Mouse (Mus musculus) neural tube, embryonic 14.5 days (tissue): Measurements from ENCODE around the gene Ifi35. TPM values are rescaled to one million over a fixed set of nuclear protein-coding genes. Genes with fewer than 3 reads are reported as not detected.

Experiments used
- ATAC-seq: fragments of 200-750 bp; cut with Nextera tagmentation; 2 replicates; pipeline ENCODE4 v1.8.0; 2017; ENCODE audit warnings: low read depth, mild to moderate bottlenecking, moderate TSS enrichment, moderate library complexity
- H3K27ac ChIP-seq: fragments of 300-500 bp; sonication (generic); 2 replicates; pipeline ENCODE4 v1.5.1; 2014; ENCODE audit warnings: low read depth, mild to moderate bottlenecking, control low read depth, low read length, moderate library complexity, mixed read lengths
- H3K27me3 ChIP-seq: fragments of 300-500 bp; sonication (generic); 2 replicates; pipeline ENCODE4 v1.6.1; 2014; ENCODE audit warnings: low read length; ENCODE audit not compliant: control insufficient read depth, insufficient read depth
- H3K36me3 ChIP-seq: fragments of 300-500 bp; sonication (generic); 2 replicates; pipeline ENCODE4 v1.6.1; 2014; ENCODE audit warnings: low read length, mixed read lengths; ENCODE audit not compliant: control insufficient read depth, insufficient read depth
- H3K4me1 ChIP-seq: fragments of 300-500 bp; sonication (generic); 2 replicates; pipeline ENCODE4 v1.6.1; 2014; ENCODE audit warnings: low read length; ENCODE audit not compliant: control insufficient read depth, insufficient read depth
- H3K4me2 ChIP-seq: fragments of 300-500 bp; sonication (generic); 2 replicates; pipeline ENCODE4 v1.6.1; 2014; ENCODE audit warnings: mild to moderate bottlenecking, low read depth, low read length, control low read depth
- H3K4me3 ChIP-seq: fragments of 300-500 bp; sonication (generic); 2 replicates; pipeline ENCODE4 v1.5.1; 2014; ENCODE audit warnings: low read depth, low read length, control low read depth, mixed read lengths
- H3K9ac ChIP-seq: fragments of 300-500 bp; sonication (generic); replicated peaks from 2 replicates; pipeline ENCODE4 v1.6.1; 2014; ENCODE audit warnings: low read depth, mild to moderate bottlenecking, control low read depth, low read length, mixed read lengths
- H3K9me3 ChIP-seq: fragments of 300-500 bp; sonication (generic); 2 replicates; pipeline ENCODE4 v1.6.1; 2016; ENCODE audit warnings: low read length; ENCODE audit not compliant: control insufficient read depth
- WGBS: fragments of 180-500 bp; shearing (Covaris S2); extraction: QIAGEN DNeasy Blood & Tissue Kit; methylation state at CpG from one replicate; pipeline ENCODE4 v1.1.7; 2014; 5-methylcytosine and 5-hydroxymethylcytosine counted together
- polyA plus RNA-seq: library from polyadenylated mRNA; unstranded; fragments of >200 nt; fragmentation: Nextera tagmentation; extraction: Ambion mirVana; gene quantifications from 2 replicates; pipeline ENCODE4 v1.2.1, GENCODE M21; 2014

Ifi35 gene
- polyA plus RNA-seq, result 1.4 and 2.0 TPM in 2 replicates

DNA sequence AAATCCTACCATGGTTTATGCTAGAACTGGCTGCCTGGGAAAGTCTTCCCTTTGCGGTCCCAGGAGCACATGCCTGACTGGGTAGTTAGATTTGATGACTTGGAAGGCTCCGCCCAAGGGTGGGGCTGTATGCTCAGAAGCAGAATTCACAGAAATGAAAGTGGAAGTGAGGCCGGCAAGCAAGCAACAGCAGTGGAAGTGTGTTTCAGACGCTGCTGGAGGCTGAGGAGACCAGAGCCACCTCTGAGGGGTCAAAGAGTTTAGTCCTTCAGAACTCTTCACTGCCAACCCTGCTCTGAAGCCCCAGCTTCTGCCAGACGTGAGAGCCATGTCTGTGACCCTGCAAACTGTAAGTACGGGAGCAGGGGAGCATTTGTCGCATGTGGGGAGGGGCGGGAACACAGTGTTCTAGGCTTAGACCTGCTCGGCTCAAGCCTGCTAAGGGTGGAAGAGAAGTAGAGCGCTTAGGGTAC, at the start of gene Ifi35:
Gene Ifi35 (plus strand): TSS at position 134 of the 473 bp plus-strand sequence.
- Histone ChIP-seq H3K27ac (no peak within 1 kb of the TSS), H3K9ac (no peak within 1 kb of the TSS), H3K4me3 (no peak within 1 kb of the TSS), H3K4me2 (0 out of 2 replicates have a peak within 1 kb of the TSS, but pooled peaks have one; percentile 0), H3K27me3 (no peaks in the 10 kb centered on the region), H3K4me1 (peaks cover 11% of the 10 kb centered on the region), H3K36me3 (peaks cover 18% of the 10 kb centered on the region), H3K9me3 (no peaks in the 10 kb centered on the region)
- 39% methylated on average over 10 of the region's 10 CpGs for WGBS
- no peak for ATAC-seq

DNA sequence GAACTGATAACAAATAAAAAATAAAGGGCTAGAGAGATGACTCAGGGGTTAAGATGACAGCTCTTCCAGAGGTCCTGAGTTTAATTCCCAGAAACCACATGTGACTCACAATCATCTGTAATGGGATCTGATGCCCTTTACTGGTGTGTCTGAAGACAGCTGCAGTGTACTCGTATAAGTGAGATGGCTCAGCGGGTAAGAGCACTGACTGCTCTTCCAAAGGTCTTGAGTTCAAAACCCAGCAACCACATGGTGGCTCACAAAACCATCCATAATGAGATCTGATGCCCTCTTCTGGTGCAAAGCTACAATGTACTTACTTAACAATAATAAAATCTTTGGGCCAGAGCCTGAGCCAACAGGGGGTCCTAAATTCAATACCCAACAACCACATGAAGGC, 32.9 kb upstream of the Ifi35 start:
- Histone ChIP-seq H3K36me3 (peaks cover 17% of the 10 kb centered on the region; the same call in 1 of the 2 replicates), H3K9me3 (no peaks in the 10 kb centered on the region), H3K9ac (no peak overlapping the region), H3K27me3 (no peaks in the 10 kb centered on the region), H3K4me3 (no peak overlapping the region), H3K4me1 (peaks cover 5% of the 10 kb centered on the region; the same call in 1 of the 2 replicates), H3K27ac (no peak overlapping the region), H3K4me2 (no peak overlapping the region)
- no peak for ATAC-seq
- 87% methylated on average over 2 of the region's 2 CpGs for WGBS

DNA sequence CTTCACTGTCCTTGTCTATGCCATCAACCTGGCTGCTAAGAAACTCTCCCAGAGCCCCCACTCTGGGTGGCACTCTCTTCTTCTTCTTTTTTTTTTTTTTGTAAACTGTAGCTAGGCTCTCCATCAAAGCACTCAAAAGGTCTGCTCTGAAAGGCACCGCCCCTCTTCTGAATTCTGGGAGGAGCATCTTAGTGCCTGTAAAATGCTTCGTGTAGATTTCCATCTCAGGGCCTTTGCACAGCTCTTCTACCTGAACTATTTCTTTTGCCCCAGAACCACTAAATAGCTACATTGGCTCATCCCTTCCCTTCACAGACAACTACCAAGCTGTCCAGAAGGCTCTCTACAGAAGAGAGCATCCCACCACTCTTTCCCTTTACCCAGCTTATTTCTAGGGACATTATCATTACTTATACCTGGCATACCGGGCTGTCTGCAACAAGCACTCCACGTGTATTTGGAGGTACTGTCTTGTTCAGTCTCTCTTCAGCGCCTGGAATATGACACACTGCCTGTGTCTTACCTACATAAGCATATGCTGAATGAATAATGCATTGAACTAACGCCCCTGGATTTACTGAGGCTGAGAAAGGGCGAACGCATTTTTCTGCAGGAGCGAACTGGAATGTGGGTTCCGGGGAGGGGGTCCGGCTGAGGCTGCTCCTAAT, 31.6 kb upstream of the Ifi35 start:
- peak overlapping the region; percentile 77 for H3K4me3 ChIP-seq
- peaks cover 11% of the 10 kb centered on the region; the same call in 1 of the 2 replicates for H3K36me3 ChIP-seq
- H3K27ac ChIP-seq, result peak overlapping the region; percentile 85
- 1% methylated on average over 11 of the region's 11 CpGs for WGBS
- peaks cover 5% of the 10 kb centered on the region; the same call in 1 of the 2 replicates for H3K4me1 ChIP-seq
- peak overlapping the region; percentile 74 for H3K9ac ChIP-seq
- peak overlapping the region; percentile 75 for H3K4me2 ChIP-seq
- H3K9me3 ChIP-seq, result no peaks in the 10 kb centered on the region
- ATAC-seq, result peak; percentile 49; the same call in 1 of the 2 replicates
- H3K27me3 ChIP-seq, result no peaks in the 10 kb centered on the region

DNA sequence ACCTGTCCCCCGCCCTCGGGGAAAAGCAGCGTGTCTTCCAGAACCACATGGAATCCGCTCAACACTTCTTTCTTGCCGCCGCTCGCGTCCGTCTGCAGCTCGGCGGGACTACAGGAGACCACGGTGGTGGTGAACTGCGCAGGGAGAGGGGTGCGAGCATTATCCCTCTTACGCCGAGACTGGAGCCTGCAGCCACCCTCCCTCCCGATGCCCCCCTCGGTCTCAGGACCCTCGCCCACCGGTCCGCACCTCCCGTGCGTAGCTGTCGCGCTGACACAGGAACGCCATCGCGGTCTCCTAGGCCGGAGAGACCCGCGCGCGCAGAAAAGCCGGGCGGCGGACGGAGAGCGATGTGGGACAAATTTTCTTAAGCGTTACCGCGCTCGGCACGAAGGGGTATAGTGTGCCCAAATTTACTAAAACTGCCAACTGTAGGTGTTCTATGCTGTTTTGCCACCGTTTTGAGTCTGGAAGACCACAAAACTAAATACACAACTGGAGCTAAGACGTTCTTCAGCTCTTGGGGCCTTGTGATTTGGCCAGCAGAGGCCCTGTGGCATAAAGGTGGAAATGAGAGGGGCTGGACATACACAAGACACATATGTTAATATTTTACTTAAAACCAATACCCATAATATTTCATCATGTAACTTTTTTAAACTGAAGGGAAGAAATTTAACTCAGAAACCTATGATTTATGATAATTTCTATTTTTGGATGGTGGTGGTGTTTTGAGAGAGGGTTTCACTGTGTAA, 30.9 kb upstream of the Ifi35 start, which contains the start of gene Aarsd1:
Gene Aarsd1 (minus strand): TSS at position 515 of the 755 bp plus-strand sequence.
- ATAC-seq, result peak; percentile 80
- H3K36me3 ChIP-seq, result peaks cover 5% of the 10 kb centered on the region; the same call in 1 of the 2 replicates

DNA sequence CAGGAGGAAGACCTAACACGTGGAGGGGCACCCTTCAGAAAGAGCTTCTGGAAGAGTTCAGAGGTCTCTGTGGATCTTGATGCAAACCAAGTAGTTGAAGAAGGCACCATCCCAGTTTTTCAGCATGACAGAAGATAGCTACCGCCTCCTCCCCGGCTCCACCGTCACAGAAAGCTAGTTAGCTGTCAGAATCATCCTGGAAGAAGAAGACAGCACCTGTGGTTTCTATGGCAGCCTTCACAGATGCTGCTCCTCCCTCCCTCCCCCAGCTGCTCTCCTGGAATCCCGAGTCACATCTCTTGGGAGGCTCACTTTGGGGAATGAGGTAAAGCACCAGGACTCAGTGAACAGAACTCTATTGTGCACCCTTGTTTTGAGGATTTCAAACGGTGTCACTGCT, 29.2 kb upstream of the Ifi35 start:
- no peak overlapping the region for H3K9ac ChIP-seq
- no peak overlapping the region for H3K27ac ChIP-seq
- no peaks in the 10 kb centered on the region for H3K36me3 ChIP-seq
- ATAC-seq, result no peak
- H3K4me2 ChIP-seq, result no peak overlapping the region
- H3K27me3 ChIP-seq, result no peaks in the 10 kb centered on the region
- no peaks in the 10 kb centered on the region for H3K9me3 ChIP-seq
- WGBS, result 61% methylated on average over 6 of the region's 6 CpGs
- H3K4me3 ChIP-seq, result no peak overlapping the region
- peaks cover 6% of the 10 kb centered on the region; the same call in 1 of the 2 replicates for H3K4me1 ChIP-seq

More for the DNA sequence above, 30.9 kb upstream of the Ifi35 start, which contains the start of gene Aarsd1:
- Histone ChIP-seq H3K9ac (peak within 1 kb of the TSS; percentile 74), H3K4me2 (peak within 1 kb of the TSS; percentile 75), H3K27me3 (no peaks in the 10 kb centered on the region), H3K9me3 (no peaks in the 10 kb centered on the region), H3K4me1 (peaks cover 5% of the 10 kb centered on the region; the same call in 1 of the 2 replicates), H3K4me3 (peak within 1 kb of the TSS; percentile 77), H3K27ac (peak within 1 kb of the TSS; percentile 85)
- WGBS, result under 1% methylated on average over 45 of the region's 45 CpGs

DNA sequence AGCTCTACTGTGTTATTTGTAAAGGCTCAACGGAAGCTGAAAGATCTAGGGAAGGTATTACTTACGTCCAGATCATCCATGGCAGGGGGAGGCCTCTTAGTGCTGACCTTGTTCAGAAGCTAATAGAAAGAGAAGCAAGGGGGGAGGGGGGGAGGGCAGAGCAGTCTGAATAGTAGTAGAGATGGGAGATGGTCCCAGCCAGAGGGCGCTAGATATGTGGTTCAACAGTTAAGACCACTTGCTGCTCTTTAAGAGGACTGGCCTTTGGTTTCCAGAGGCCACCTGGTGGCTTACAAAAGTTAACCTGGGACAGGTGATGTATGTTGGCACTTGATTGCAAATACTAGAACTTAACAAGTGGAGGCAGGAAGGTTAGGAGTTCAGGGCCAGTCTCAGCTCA, 28.6 kb upstream of the Ifi35 start:
- no peak for ATAC-seq
- Histone ChIP-seq H3K4me2 (no peak overlapping the region), H3K27ac (no peak overlapping the region), H3K4me1 (peaks cover 12% of the 10 kb centered on the region; the same call in 1 of the 2 replicates), H3K9ac (no peak overlapping the region), H3K4me3 (no peak overlapping the region), H3K36me3 (no peaks in the 10 kb centered on the region), H3K27me3 (no peaks in the 10 kb centered on the region), H3K9me3 (no peaks in the 10 kb centered on the region)
- 49% methylated on average over 3 of the region's 3 CpGs for WGBS

DNA sequence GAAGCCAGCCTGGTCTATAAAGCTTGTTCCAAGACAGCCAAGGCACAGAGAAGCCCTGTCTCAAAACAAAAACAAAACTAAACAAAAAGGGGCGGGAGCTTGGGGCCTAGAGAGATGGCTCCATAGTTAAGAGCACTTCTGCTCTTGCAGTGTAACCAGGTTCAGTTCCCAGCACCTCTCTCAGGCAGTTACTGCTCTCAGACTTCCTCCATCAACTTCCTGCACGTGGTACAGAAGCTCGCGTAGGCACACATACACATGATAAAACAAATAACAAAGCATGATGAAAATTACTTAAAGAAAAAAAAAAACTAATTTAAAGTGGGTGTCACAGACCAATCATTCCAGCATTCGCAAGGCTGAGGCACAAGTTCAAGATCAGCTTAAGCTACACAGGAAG, 28.1 kb upstream of the Ifi35 start:
- Histone ChIP-seq H3K9ac (no peak overlapping the region), H3K4me2 (no peak overlapping the region), H3K4me3 (no peak overlapping the region), H3K27me3 (no peaks in the 10 kb centered on the region), H3K9me3 (no peaks in the 10 kb centered on the region), H3K36me3 (no peaks in the 10 kb centered on the region), H3K27ac (no peak overlapping the region), H3K4me1 (peaks cover 12% of the 10 kb centered on the region; the same call in 1 of the 2 replicates)
- 89% methylated on average over 5 of the region's 5 CpGs for WGBS
- no peak for ATAC-seq

DNA sequence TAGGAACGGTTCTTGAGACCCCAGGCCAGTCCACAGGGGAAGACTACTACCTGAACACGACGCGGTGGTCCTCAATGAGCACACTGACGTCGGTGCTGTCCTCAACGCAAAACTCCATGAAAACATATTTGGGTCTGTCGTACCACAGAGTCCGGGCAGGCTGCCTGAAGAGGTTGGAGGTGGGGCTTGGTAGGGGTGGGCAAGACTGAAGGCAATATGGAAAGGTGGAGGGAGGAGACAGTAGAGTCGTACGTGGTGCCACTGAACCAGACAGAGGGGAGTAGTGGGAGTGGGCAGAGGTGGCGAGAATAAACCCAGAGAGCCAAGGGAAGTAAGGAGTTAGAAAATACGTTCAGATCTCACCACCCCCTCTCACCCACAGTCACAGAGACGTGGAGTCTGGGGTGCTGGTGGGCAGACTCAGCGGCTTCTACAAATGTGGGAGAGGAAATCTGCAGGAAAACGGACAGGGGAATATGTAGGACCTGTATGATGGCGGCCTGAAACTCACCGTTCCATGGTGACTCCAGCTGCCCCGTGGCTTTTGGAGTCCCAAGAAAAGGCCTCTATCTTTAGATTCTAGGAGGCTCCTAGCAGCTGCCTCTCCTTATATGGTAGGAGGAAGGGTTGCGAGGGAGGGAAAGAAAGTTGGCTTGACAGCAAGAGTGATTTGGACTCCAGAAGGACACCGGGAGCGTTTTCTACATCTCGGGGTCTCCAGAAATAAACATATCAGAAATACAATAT, 23.9 kb upstream of the Ifi35 start, which contains the start of gene Gm27029:
Gene Gm27029 (minus strand): TSS at position 692 of the 747 bp plus-strand sequence.
- WGBS, result 8% methylated on average over 23 of the region's 23 CpGs
- Histone ChIP-seq H3K9me3 (no peaks in the 10 kb centered on the region), H3K4me1 (peaks cover 22% of the 10 kb centered on the region; the same call in 1 of the 2 replicates), H3K9ac (peak within 1 kb of the TSS; percentile 71), H3K27me3 (no peaks in the 10 kb centered on the region), H3K36me3 (0 out of 2 replicates have a peak, but pooled peaks cover under 1% of the 10 kb centered on the region), H3K27ac (peak within 1 kb of the TSS; percentile 81), H3K4me2 (peak within 1 kb of the TSS; percentile 82), H3K4me3 (peak within 1 kb of the TSS; percentile 87)
- ATAC-seq, result peak; percentile 36; the same call in 1 of the 2 replicates
